Mouse (Mus musculus): ENCODE measurements around the gene Snx6.

DNA sequence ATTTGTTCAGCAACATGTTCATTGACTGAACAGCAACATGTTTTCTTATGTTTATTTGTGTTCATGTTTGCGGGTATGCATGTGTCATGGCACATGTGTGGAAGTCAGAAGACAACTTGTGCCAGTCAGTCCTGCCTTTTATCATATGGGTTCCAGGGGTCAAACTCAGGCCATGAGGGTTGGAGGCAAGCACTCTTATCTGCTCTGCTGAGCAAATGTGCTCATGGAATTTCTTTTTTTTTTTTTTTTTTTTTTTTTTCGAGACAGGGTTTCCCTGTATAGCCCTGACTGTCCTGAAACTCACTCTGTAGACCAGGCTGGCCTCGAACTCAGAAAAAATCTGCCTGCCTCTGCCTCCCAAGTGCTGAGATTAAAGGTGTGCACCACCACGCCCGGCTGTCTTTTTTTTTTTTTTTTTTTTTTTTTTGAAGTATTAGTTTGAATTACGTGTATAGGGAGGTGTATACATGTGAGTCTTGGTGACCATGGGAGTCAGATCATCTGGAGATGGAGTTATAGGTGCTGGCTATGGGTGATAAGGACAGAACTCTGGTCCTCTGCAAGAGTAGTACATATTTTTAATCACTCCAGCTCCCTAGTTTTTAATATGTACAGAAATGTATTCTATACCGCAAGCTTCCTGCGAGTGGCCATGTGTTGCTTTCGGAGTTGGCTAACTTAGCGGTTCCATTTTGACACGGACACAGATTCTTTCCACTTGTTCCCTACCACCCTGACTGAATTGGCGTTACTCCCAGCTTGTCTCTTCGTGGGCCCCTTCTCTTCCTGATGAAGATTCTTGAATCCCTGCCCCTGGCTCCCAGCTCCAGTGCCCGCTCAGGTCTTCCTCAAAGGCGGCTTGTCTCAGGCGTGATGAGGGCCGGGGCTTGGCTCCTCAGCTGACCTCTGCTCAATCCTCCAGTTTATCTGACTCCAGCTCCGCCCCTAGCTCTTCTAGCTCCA lies 40.4 kb upstream of the Snx6 start:
- no peak for TF ChIP-seq FLI1 (IDR thresholded peaks at IDR 0.05; ENCODE audit: low read length)
- TF ChIP-seq GATA1 (IDR thresholded peaks at IDR 0.05; ENCODE audit: borderline replicate concordance, low read length), result no peak

Measured in megakaryocyte, embryonic 14.5 days (primary cell).